Mouse (Mus musculus) cortical plate, adult 2 months (tissue): ENCODE measurements around the gene Gtpbp1. TPM values are rescaled to one million over a fixed set of nuclear protein-coding genes. Genes with fewer than 3 reads are reported as not detected.
A peak's percentile ranks its signal among the peaks of the same experiment; 100 is the strongest.

Experiments used
- H3K27ac ChIP-seq: fragments of 200-500 bp; 2 replicates; pipeline ENCODE4 v1.5.1; 2012; ENCODE audit warnings: low read length, control low read depth, inconsistent platforms; ENCODE audit not compliant: insufficient read depth
- H3K4me1 ChIP-seq: fragments of 200-500 bp; 2 replicates; pipeline ENCODE4 v1.6.1; 2011; ENCODE audit warnings: low read length; ENCODE audit not compliant: control insufficient read depth, insufficient read depth
- H3K4me3 ChIP-seq: fragments of 200-500 bp; 2 replicates; pipeline ENCODE4 v1.5.1; 2011; ENCODE audit warnings: mild to moderate bottlenecking, low read length, control low read depth; ENCODE audit not compliant: insufficient read depth
- CTCF ChIP-seq: fragments of 200-500 bp; IDR thresholded peaks from 2 replicates; pipeline ENCODE4 v1.5.1; 2011; ENCODE audit warnings: mild to moderate bottlenecking, control low read depth, low read length; ENCODE audit not compliant: insufficient read depth; ENCODE audit errors: extremely low read depth
- POLR2A ChIP-seq: fragments of 200-500 bp; IDR thresholded peaks from 2 replicates; pipeline ENCODE4 v1.6.1; 2011; ENCODE audit warnings: mild to moderate bottlenecking, low read length, control low read depth; ENCODE audit not compliant: insufficient read depth; ENCODE audit errors: extremely low read depth
- polyA plus RNA-seq: library from polyadenylated mRNA; depleted of rRNA; stranded (reverse); fragments of >200 nt; gene quantifications from 2 replicates; pipeline ENCODE4 v1.2.3, GENCODE M21; 2012

Gtpbp1 gene
- polyA plus RNA-seq, 1 experiment, result 36.4 TPM

- TF ChIP-seq POLR2A (no peak), CTCF (no peak)
Observed at GRCm38 (mm10) chr15:79684616-79685015, 6.0 kb upstream of the Gtpbp1 start.

GRCm38 (mm10) chr15:79685141-79685641 lies 5.5 kb upstream of the Gtpbp1 start:
- Histone ChIP-seq H3K4me3 (peak overlapping the region; percentile 72), H3K4me1 (peaks cover 6% of the 10 kb centered on the region; the same call in 1 of the 2 replicates), H3K27ac (no peak overlapping the region)
- TF ChIP-seq CTCF (no peak), POLR2A (no peak)

More at GRCm38 (mm10) chr15:79684616-79685015, 6.0 kb upstream of the Gtpbp1 start:
- Histone ChIP-seq H3K4me3 (peak overlapping the region; percentile 72), H3K27ac (no peak overlapping the region), H3K4me1 (peaks cover 6% of the 10 kb centered on the region; the same call in 1 of the 2 replicates)

GRCm38 (mm10) chr15:79686046-79686869 lies 4.4 kb upstream of the Gtpbp1 start:
- no peak overlapping the region for H3K27ac ChIP-seq

GRCm38 (mm10) chr15:79687175-79687574 lies 3.5 kb upstream of the Gtpbp1 start:
- peaks cover 8% of the 10 kb centered on the region; the same call in 1 of the 2 replicates for H3K4me1 ChIP-seq

More at GRCm38 (mm10) chr15:79686046-79686869, 4.4 kb upstream of the Gtpbp1 start:
- TF ChIP-seq CTCF, result no peak
- TF ChIP-seq POLR2A, result no peak
- peak overlapping the region; percentile 72 for H3K4me3 ChIP-seq
- H3K4me1 ChIP-seq, result peaks cover 6% of the 10 kb centered on the region; the same call in 1 of the 2 replicates

GRCm38 (mm10) chr15:79687646-79688267 lies 2.9 kb upstream of the Gtpbp1 start, which contains the start of gene Josd1:
TSS of gene Josd1 (minus strand) at chr15:79687919.
- Histone ChIP-seq H3K4me3 (peak within 1 kb of the TSS; percentile 72), H3K4me1 (peaks cover 8% of the 10 kb centered on the region; the same call in 1 of the 2 replicates), H3K27ac (peak within 1 kb of the TSS; percentile 98)
- no peak for TF ChIP-seq CTCF
- peak; percentile 78 for TF ChIP-seq POLR2A

More at GRCm38 (mm10) chr15:79687175-79687574, 3.5 kb upstream of the Gtpbp1 start:
- peak overlapping the region; percentile 72 for H3K4me3 ChIP-seq
- TF ChIP-seq CTCF (no peak), POLR2A (no peak)
- peak overlapping the region; percentile 98 for H3K27ac ChIP-seq

GRCm38 (mm10) chr15:79688268-79688956 lies 2.2 kb upstream of the Gtpbp1 start:
- peak overlapping the region; percentile 98 for H3K27ac ChIP-seq
- TF ChIP-seq POLR2A (no peak), CTCF (no peak)
- H3K4me1 ChIP-seq, result peaks cover 4% of the 10 kb centered on the region; the same call in 1 of the 2 replicates
- peak overlapping the region; percentile 72 for H3K4me3 ChIP-seq

GRCm38 (mm10) chr15:79689662-79690425 lies 801 bp upstream of the Gtpbp1 start:
- H3K4me1 ChIP-seq, result peaks cover 6% of the 10 kb centered on the region; the same call in 1 of the 2 replicates
- H3K27ac ChIP-seq, result no peak overlapping the region
- TF ChIP-seq POLR2A (no peak), CTCF (no peak)
- peak overlapping the region; percentile 7; the same call in 1 of the 2 replicates for H3K4me3 ChIP-seq

- Histone ChIP-seq H3K27ac (no peak overlapping the region; the same call in 1 of the 2 replicates), H3K4me3 (peak overlapping the region; percentile 65), H3K4me1 (peaks cover 5% of the 10 kb centered on the region; the same call in 1 of the 2 replicates)
- TF ChIP-seq POLR2A, result no peak
- no peak for TF ChIP-seq CTCF
Observed at GRCm38 (mm10) chr15:79691023-79691508, 421 bp downstream of the Gtpbp1 start.
